Mouse (Mus musculus) olfactory bulb, adult 2 months (tissue): ENCODE data around the gene Syn3. TPM values are rescaled to one million over a fixed set of nuclear protein-coding genes. Genes with fewer than 3 reads are reported as not detected.
"Not testable (repeated sequence)": the region's sequence is repeated elsewhere in the genome, so short reads cannot be mapped to it uniquely, and the experiment has no call there.

ENCODE experiments used
- H3K27ac ChIP-seq: fragments of 200-500 bp; 2 replicates; pipeline ENCODE4 v1.5.1; 2012; ENCODE audit warnings: low read depth, low read length; ENCODE audit not compliant: insufficient read depth
- H3K4me1 ChIP-seq: fragments of 200-500 bp; 2 replicates; pipeline ENCODE4 v1.6.1; 2012; ENCODE audit warnings: low read length; ENCODE audit not compliant: control insufficient read depth, insufficient read depth
- H3K4me3 ChIP-seq: fragments of 200-500 bp; 2 replicates; pipeline ENCODE4 v1.5.1; 2012; ENCODE audit warnings: mild to moderate bottlenecking, low read depth, low read length, moderate library complexity; ENCODE audit not compliant: insufficient read depth
- CTCF ChIP-seq: fragments of 200-500 bp; IDR thresholded peaks from 2 replicates; pipeline ENCODE4 v1.5.1; 2012; ENCODE audit warnings: low read depth, mild to moderate bottlenecking, low read length, moderate library complexity; ENCODE audit not compliant: insufficient read depth
- POLR2A ChIP-seq: fragments of 200-500 bp; IDR thresholded peaks from 2 replicates; pipeline ENCODE4 v1.6.1; 2012; ENCODE audit warnings: mild to moderate bottlenecking, low read depth, low read length, moderate library complexity; ENCODE audit not compliant: insufficient read depth
- WGBS: fragments of 180-500 bp; shearing (Covaris S2); methylation state at CpG from one replicate; pipeline ENCODE4 v1.1.7; 2018; 5-methylcytosine and 5-hydroxymethylcytosine counted together
- polyA plus RNA-seq: library from polyadenylated mRNA; stranded (reverse); fragments of >200 nt; gene quantifications from 2 replicates; pipeline ENCODE4 v1.2.4, GENCODE M21; 2012; ENCODE audit warnings: low replicate concordance; ENCODE audit not compliant: missing spikeins, insufficient read depth, insufficient read length

Syn3 gene
- polyA plus RNA-seq, 1 experiment, result not detected

DNA sequence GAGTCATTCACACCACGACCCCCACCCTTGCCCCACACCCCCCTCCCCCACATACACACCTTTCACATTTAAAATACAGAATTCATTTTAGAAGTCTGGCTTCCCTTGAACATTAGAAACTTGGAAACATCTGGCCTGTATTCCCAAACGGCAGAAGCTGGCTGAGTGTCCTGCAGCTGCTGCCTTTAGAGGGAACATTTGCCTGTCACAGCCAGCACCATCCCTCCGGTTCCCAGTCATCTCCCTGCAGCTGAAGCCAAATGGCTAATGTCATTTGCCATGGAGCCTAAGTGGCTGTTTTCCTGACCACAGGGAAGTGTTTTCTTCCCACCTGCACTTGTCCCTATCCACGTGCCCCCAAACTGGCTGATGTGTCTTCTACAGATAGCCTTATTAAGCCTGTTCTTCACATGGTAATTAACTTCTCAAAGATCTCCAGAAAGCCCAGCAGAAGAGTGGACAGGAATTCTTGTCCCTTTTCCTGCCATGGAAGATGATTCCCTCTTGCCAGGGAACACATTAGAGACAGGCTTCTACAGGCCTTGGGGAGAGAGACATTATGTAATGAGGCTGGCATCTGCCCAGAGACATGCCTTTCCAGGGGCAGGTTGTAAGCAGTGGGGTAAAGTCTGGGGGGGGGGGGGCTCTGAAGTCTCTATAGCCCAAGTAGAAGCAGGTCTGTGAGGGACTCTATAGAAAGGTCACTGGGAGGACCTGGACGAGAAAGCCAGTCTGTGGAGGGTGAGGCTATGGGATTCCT, 43.2 kb downstream of the Syn3 start:
- TF ChIP-seq POLR2A (no peak), CTCF (no peak)
- H3K4me3 ChIP-seq, result no peak overlapping the region
- H3K4me1 ChIP-seq, result peaks cover 15% of the 10 kb centered on the region
- 56% methylated on average over 5 of the region's 5 CpGs for WGBS
- 0 out of 2 replicates have a peak overlapping the region, but pooled peaks have one; percentile 18 for H3K27ac ChIP-seq

GRCm38 (mm10) chr10:86452326-86452995, 46.2 kb downstream of the Syn3 start:
- TF ChIP-seq POLR2A (no peak), CTCF (peak; percentile 31; the same call in 1 of the 2 replicates)
- 37% methylated on average over 6 of the region's 6 CpGs for WGBS
- Histone ChIP-seq H3K4me1 (peaks cover 7% of the 10 kb centered on the region), H3K4me3 (no peak overlapping the region), H3K27ac (no peak overlapping the region)

- Histone ChIP-seq H3K4me1 (peaks cover 3% of the 10 kb centered on the region; the same call in 1 of the 2 replicates), H3K4me3 (no peak overlapping the region), H3K27ac (no peak overlapping the region)
- TF ChIP-seq CTCF (no peak), POLR2A (no peak)
- 96% methylated on average over 5 of the region's 5 CpGs for WGBS
Measured at GRCm38 (mm10) chr10:86451294-86451693, 47.4 kb downstream of the Syn3 start.

- no peaks in the 10 kb centered on the region for H3K4me1 ChIP-seq
- no peak overlapping the region for H3K27ac ChIP-seq
- no peak overlapping the region for H3K4me3 ChIP-seq
- no peak for TF ChIP-seq CTCF
- TF ChIP-seq POLR2A, result no peak
Measured at GRCm38 (mm10) chr10:86446649-86447048, 52.0 kb downstream of the Syn3 start.

DNA sequence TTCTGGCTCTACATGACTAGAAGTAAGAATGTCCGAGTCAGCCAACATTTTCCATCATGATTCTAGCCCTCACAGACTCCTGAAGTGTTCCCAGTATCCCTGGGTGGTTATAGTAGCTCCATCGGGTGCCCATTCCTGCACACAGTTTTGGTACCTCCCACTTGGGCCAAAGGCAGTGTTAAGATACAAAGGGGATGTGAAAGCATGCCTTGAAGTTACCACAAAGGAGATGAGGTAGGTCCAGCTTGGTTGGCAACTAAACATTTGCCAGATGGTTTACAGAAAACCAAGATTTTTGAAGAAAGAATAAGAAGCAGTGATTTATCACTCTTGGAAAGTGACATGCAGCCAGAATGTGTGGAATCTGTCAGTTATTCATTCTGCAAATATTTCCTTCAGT, 53.5 kb downstream of the Syn3 start:
- Histone ChIP-seq H3K4me1 (no peaks in the 10 kb centered on the region), H3K27ac (no peak overlapping the region), H3K4me3 (no peak overlapping the region)
- WGBS, result 56% methylated on average over 2 of the region's 2 CpGs
- no peak for TF ChIP-seq POLR2A
- no peak for TF ChIP-seq CTCF

GRCm38 (mm10) chr10:86444665-86445064, 54.0 kb downstream of the Syn3 start:
- Histone ChIP-seq H3K4me3 (no peak overlapping the region), H3K27ac (no peak overlapping the region), H3K4me1 (no peaks in the 10 kb centered on the region)
- WGBS, result 59% methylated on average over 3 of the region's 3 CpGs
- TF ChIP-seq POLR2A (no peak), CTCF (no peak)

- 87% methylated on average over 3 of the region's 3 CpGs for WGBS
- TF ChIP-seq POLR2A, result no peak
- TF ChIP-seq CTCF, result no peak
- no peak overlapping the region for H3K4me3 ChIP-seq
- H3K4me1 ChIP-seq, result no peaks in the 10 kb centered on the region
- H3K27ac ChIP-seq, result no peak overlapping the region
Measured at GRCm38 (mm10) chr10:86441765-86442164, 56.9 kb downstream of the Syn3 start.

GRCm38 (mm10) chr10:86439640-86440039, 59.1 kb downstream of the Syn3 start:
- TF ChIP-seq CTCF (no peak), POLR2A (no peak)
- no peak overlapping the region for H3K27ac ChIP-seq
- no peaks in the 10 kb centered on the region for H3K4me1 ChIP-seq
- no peak overlapping the region for H3K4me3 ChIP-seq
- 89% methylated on average over 4 of the region's 4 CpGs for WGBS

GRCm38 (mm10) chr10:86437294-86437693, 61.4 kb downstream of the Syn3 start:
- no peaks in the 10 kb centered on the region for H3K4me1 ChIP-seq
- WGBS, result 90% methylated on average over 11 of the region's 11 CpGs
- H3K27ac ChIP-seq, result no peak overlapping the region
- no peak for TF ChIP-seq CTCF
- no peak for TF ChIP-seq POLR2A
- H3K4me3 ChIP-seq, result no peak overlapping the region

- H3K4me3 ChIP-seq, H3K4me1 ChIP-seq, H3K27ac ChIP-seq: not testable (repeated sequence)
- WGBS, result 73% methylated on average over 4 of the region's 4 CpGs
Measured at GRCm38 (mm10) chr10:86435006-86435405, 63.7 kb downstream of the Syn3 start.
